Mouse (Mus musculus) intestine, embryonic 16.5 days (tissue): Measurements from ENCODE around the gene Rpsa. TPM values are rescaled to one million over a fixed set of nuclear protein-coding genes. Genes with fewer than 3 reads are reported as not detected.

Source experiments
- ATAC-seq: fragments of 200-750 bp; cut with Nextera tagmentation; 2 replicates; pipeline ENCODE4 v1.8.0; 2017; ENCODE audit warnings: moderate TSS enrichment, moderate library complexity
- H3K27ac ChIP-seq: fragments of 300-500 bp; sonication (generic); 2 replicates; pipeline ENCODE4 v1.5.1; 2014; ENCODE audit warnings: mild to moderate bottlenecking, low read length
- H3K27me3 ChIP-seq: fragments of 300-500 bp; sonication (generic); replicated peaks from 2 replicates; pipeline ENCODE4 v1.6.1; 2014; ENCODE audit warnings: low read length, control low read depth, mixed read lengths; ENCODE audit not compliant: control insufficient read depth, insufficient read depth
- H3K36me3 ChIP-seq: fragments of 300-500 bp; sonication (generic); 2 replicates; pipeline ENCODE4 v1.6.1; 2014; ENCODE audit warnings: low read length, control low read depth; ENCODE audit not compliant: control insufficient read depth, insufficient read depth
- H3K4me1 ChIP-seq: fragments of 300-500 bp; sonication (generic); 2 replicates; pipeline ENCODE4 v1.6.1; 2014; ENCODE audit warnings: low read length, control low read depth, mixed read lengths; ENCODE audit not compliant: control insufficient read depth, insufficient read depth
- H3K4me2 ChIP-seq: fragments of 300-500 bp; sonication (generic); 2 replicates; pipeline ENCODE4 v1.6.1; 2014; ENCODE audit warnings: low read depth, low read length, control low read depth
- H3K4me3 ChIP-seq: fragments of 300-500 bp; sonication (generic); 2 replicates; pipeline ENCODE4 v1.5.1; 2014; ENCODE audit warnings: mild to moderate bottlenecking, low read length
- H3K9ac ChIP-seq: fragments of 300-500 bp; sonication (generic); 2 replicates; pipeline ENCODE4 v1.6.1; 2014; ENCODE audit warnings: low read depth, low read length
- H3K9me3 ChIP-seq: fragments of 300-500 bp; sonication (generic); 2 replicates; pipeline ENCODE4 v1.6.1; 2016; ENCODE audit warnings: low read length, control low read depth; ENCODE audit not compliant: control insufficient read depth
- WGBS: fragments of 180-500 bp; shearing (Covaris S2); extraction: QIAGEN DNeasy Blood & Tissue Kit; methylation state at CpG from one replicate; pipeline ENCODE4 v1.1.7; 2014; 5-methylcytosine and 5-hydroxymethylcytosine counted together
- polyA plus RNA-seq: library from polyadenylated mRNA; unstranded; fragments of >200 nt; fragmentation: Nextera tagmentation; extraction: Ambion mirVana; gene quantifications from 2 replicates; pipeline ENCODE4 v1.2.1, GENCODE M21; 2015

Rpsa gene
- polyA plus RNA-seq, 1 experiment from 2014 or later = 1,381 TPM

GRCm38 (mm10) chr9:120110211-120111018 lies 17.1 kb upstream of the Rpsa start, which contains the start of gene Slc25a38:
Gene Slc25a38 (plus strand): TSS chr9:120110374.
- Histone ChIP-seq H3K4me2 (peak within 1 kb of the TSS; percentile 82), H3K9me3 (no peaks in the 10 kb centered on the region), H3K9ac (peak within 1 kb of the TSS; percentile 86), H3K27ac (peak within 1 kb of the TSS; percentile 95), H3K4me3 (peak within 1 kb of the TSS; percentile 92), H3K4me1 (peaks cover 5% of the 10 kb centered on the region), H3K36me3 (no peaks in the 10 kb centered on the region), H3K27me3 (no peaks in the 10 kb centered on the region)
- peak; percentile 97 for ATAC-seq
- WGBS = 1% methylated on average over 62 of the region's 62 CpGs

- 77% methylated on average over 15 of the region's 15 CpGs for WGBS
- peak overlapping the region; percentile 86; the same call in 1 of the 2 replicates for H3K9ac ChIP-seq
- H3K4me3 ChIP-seq = peak overlapping the region; percentile 92
- H3K4me1 ChIP-seq = peaks cover 10% of the 10 kb centered on the region
- no peaks in the 10 kb centered on the region for H3K36me3 ChIP-seq
- H3K27ac ChIP-seq = peak overlapping the region; percentile 95
- ATAC-seq = no peak
- H3K27me3 ChIP-seq = no peaks in the 10 kb centered on the region
- H3K9me3 ChIP-seq = no peaks in the 10 kb centered on the region
- H3K4me2 ChIP-seq = peak overlapping the region; percentile 82
Observed at GRCm38 (mm10) chr9:120111156-120111945, 16.1 kb upstream of the Rpsa start.

GRCm38 (mm10) chr9:120112472-120112871 lies 15.0 kb upstream of the Rpsa start:
- no peak overlapping the region for H3K4me2 ChIP-seq
- H3K4me1 ChIP-seq = peaks cover 13% of the 10 kb centered on the region
- no peak overlapping the region for H3K9ac ChIP-seq
- H3K9me3 ChIP-seq = no peaks in the 10 kb centered on the region
- H3K27ac ChIP-seq = no peak overlapping the region
- no peaks in the 10 kb centered on the region for H3K36me3 ChIP-seq
- no peak for ATAC-seq
- H3K4me3 ChIP-seq = no peak overlapping the region
- H3K27me3 ChIP-seq = no peaks in the 10 kb centered on the region
- 88% methylated on average over 6 of the region's 6 CpGs for WGBS

GRCm38 (mm10) chr9:120113456-120113855 lies 14.0 kb upstream of the Rpsa start:
- Histone ChIP-seq H3K4me2 (no peak overlapping the region), H3K4me3 (no peak overlapping the region), H3K36me3 (no peaks in the 10 kb centered on the region), H3K9me3 (no peaks in the 10 kb centered on the region), H3K27ac (no peak overlapping the region), H3K9ac (no peak overlapping the region), H3K4me1 (peaks cover 13% of the 10 kb centered on the region), H3K27me3 (no peaks in the 10 kb centered on the region)
- WGBS = 90% methylated on average over 7 of the region's 7 CpGs
- ATAC-seq = no peak

GRCm38 (mm10) chr9:120114051-120114788 lies 13.3 kb upstream of the Rpsa start:
- H3K9ac ChIP-seq = no peak overlapping the region
- H3K27me3 ChIP-seq = no peaks in the 10 kb centered on the region
- no peak overlapping the region for H3K4me3 ChIP-seq
- no peaks in the 10 kb centered on the region for H3K9me3 ChIP-seq
- no peak for ATAC-seq
- H3K4me2 ChIP-seq = no peak overlapping the region
- WGBS = 85% methylated on average over 17 of the region's 17 CpGs
- H3K27ac ChIP-seq = no peak overlapping the region
- H3K4me1 ChIP-seq = peaks cover 13% of the 10 kb centered on the region
- no peaks in the 10 kb centered on the region for H3K36me3 ChIP-seq

- no peaks in the 10 kb centered on the region for H3K9me3 ChIP-seq
- no peaks in the 10 kb centered on the region for H3K27me3 ChIP-seq
- no peak overlapping the region for H3K27ac ChIP-seq
- no peak for ATAC-seq
- no peak overlapping the region for H3K4me2 ChIP-seq
- H3K9ac ChIP-seq = no peak overlapping the region
- 0 out of 2 replicates have a peak, but pooled peaks cover 2% of the 10 kb centered on the region for H3K36me3 ChIP-seq
- H3K4me1 ChIP-seq = peaks cover 13% of the 10 kb centered on the region
- no peak overlapping the region for H3K4me3 ChIP-seq
- WGBS = 86% methylated on average over 2 of the region's 2 CpGs
Observed at GRCm38 (mm10) chr9:120114789-120115151, 12.7 kb upstream of the Rpsa start.

GRCm38 (mm10) chr9:120115580-120115979 lies 11.9 kb upstream of the Rpsa start:
- Histone ChIP-seq H3K4me2 (no peak overlapping the region), H3K4me1 (peaks cover 13% of the 10 kb centered on the region), H3K27me3 (no peaks in the 10 kb centered on the region), H3K36me3 (0 out of 2 replicates have a peak, but pooled peaks cover 3% of the 10 kb centered on the region), H3K9ac (0 out of 2 replicates have a peak overlapping the region, but pooled peaks have one; percentile 19), H3K4me3 (no peak overlapping the region), H3K27ac (peak overlapping the region; percentile 55), H3K9me3 (no peaks in the 10 kb centered on the region)
- 75% methylated on average over 5 of the region's 5 CpGs for WGBS
- peak; percentile 61 for ATAC-seq

GRCm38 (mm10) chr9:120116184-120116624 lies 11.3 kb upstream of the Rpsa start:
- peak; percentile 69 for ATAC-seq
- no peak overlapping the region for H3K4me2 ChIP-seq
- H3K27me3 ChIP-seq = no peaks in the 10 kb centered on the region
- WGBS = 66% methylated on average over 8 of the region's 8 CpGs
- peak overlapping the region; percentile 55 for H3K27ac ChIP-seq
- H3K9ac ChIP-seq = peak overlapping the region; percentile 1; the same call in 1 of the 2 replicates
- peaks cover 11% of the 10 kb centered on the region for H3K4me1 ChIP-seq
- no peak overlapping the region for H3K4me3 ChIP-seq
- no peaks in the 10 kb centered on the region for H3K9me3 ChIP-seq
- 0 out of 2 replicates have a peak, but pooled peaks cover 3% of the 10 kb centered on the region for H3K36me3 ChIP-seq

- Histone ChIP-seq H3K4me1 (peaks cover 10% of the 10 kb centered on the region; the same call in 1 of the 2 replicates), H3K27me3 (no peaks in the 10 kb centered on the region), H3K4me2 (no peak overlapping the region), H3K27ac (no peak overlapping the region), H3K4me3 (no peak overlapping the region), H3K9me3 (no peaks in the 10 kb centered on the region), H3K9ac (no peak overlapping the region), H3K36me3 (0 out of 2 replicates have a peak, but pooled peaks cover 9% of the 10 kb centered on the region)
- 89% methylated on average over 4 of the region's 4 CpGs for WGBS
- ATAC-seq = no peak
Observed at GRCm38 (mm10) chr9:120118212-120118611, 9.3 kb upstream of the Rpsa start.
